Mouse (Mus musculus) heart, postnatal 0 days (tissue): ENCODE data around the gene Akr1c19. TPM values are rescaled to one million over a fixed set of nuclear protein-coding genes. Genes with fewer than 3 reads are reported as not detected.

Experiments
- ATAC-seq: fragments of 200-750 bp; cut with Nextera tagmentation; 2 replicates; pipeline ENCODE4 v1.8.0; 2017; ENCODE audit warnings: low read depth, moderate number of reproducible peaks, moderate library complexity; ENCODE audit not compliant: insufficient read depth
- DNase-seq: peaks from one replicate; pipeline ENCODE4 v3.0.0-alpha.2; 2016; ENCODE audit warnings: low spot score
- H3K27ac ChIP-seq: fragments of 300-500 bp; sonication (generic); 2 replicates; pipeline ENCODE4 v1.5.1; 2014; ENCODE audit warnings: low read depth, mild to moderate bottlenecking
- H3K27me3 ChIP-seq: fragments of 300-500 bp; sonication (generic); 2 replicates; pipeline ENCODE4 v1.6.1; 2014; ENCODE audit warnings: low read length, mixed read lengths; ENCODE audit not compliant: control insufficient read depth, insufficient read depth
- H3K36me3 ChIP-seq: fragments of 300-500 bp; sonication (generic); replicated peaks from 2 replicates; pipeline ENCODE4 v1.6.1; 2014; ENCODE audit warnings: low read length, mixed read lengths; ENCODE audit not compliant: control insufficient read depth, insufficient read depth
- H3K4me1 ChIP-seq: fragments of 300-500 bp; sonication (generic); 2 replicates; pipeline ENCODE4 v1.6.1; 2014; ENCODE audit warnings: antibody characterized with exemption; ENCODE audit not compliant: control insufficient read depth, insufficient read depth
- H3K4me2 ChIP-seq: fragments of 300-500 bp; sonication (generic); 2 replicates; pipeline ENCODE4 v1.6.1; 2014; ENCODE audit warnings: low read depth, mild to moderate bottlenecking, low read length, moderate library complexity
- H3K4me3 ChIP-seq: fragments of 300-500 bp; sonication (generic); 2 replicates; pipeline ENCODE4 v1.5.1; 2014; ENCODE audit warnings: low read depth, low read length
- H3K9ac ChIP-seq: fragments of 300-500 bp; sonication (generic); replicated peaks from 2 replicates; pipeline ENCODE4 v1.6.1; 2014; ENCODE audit warnings: low read depth, low read length, mixed read lengths
- H3K9me3 ChIP-seq: fragments of 300-500 bp; sonication (generic); replicated peaks from 2 replicates; pipeline ENCODE4 v1.6.1; 2016; ENCODE audit warnings: low read length; ENCODE audit not compliant: control insufficient read depth
- CTCF ChIP-seq: IDR thresholded peaks from 2 replicates; pipeline ENCODE4 v1.5.1; 2016; ENCODE audit warnings: antibody characterized with exemption, control low read depth, low read depth
- EP300 ChIP-seq: IDR thresholded peaks from 2 replicates; pipeline ENCODE4 v1.6.1; 2016; ENCODE audit warnings: antibody characterized with exemption, low read depth
- WGBS: fragments of 180-500 bp; shearing (Covaris S2); extraction: QIAGEN DNeasy Blood & Tissue Kit; methylation state at CpG from one replicate; pipeline ENCODE4 v1.1.7; 2014; 5-methylcytosine and 5-hydroxymethylcytosine counted together
- polyA plus RNA-seq: library from polyadenylated mRNA; unstranded; fragments of >200 nt; fragmentation: Nextera tagmentation; extraction: Ambion mirVana; gene quantifications from 2 replicates; pipeline ENCODE4 v1.2.1, GENCODE M21; 2015
- total RNA-seq: library from RNA; depleted of rRNA; stranded (reverse); fragments of >200 nt; gene quantifications from 2 replicates; pipeline ENCODE4 v1.2.3, GENCODE M21; 2014; ENCODE audit warnings: low replicate concordance; rRNA removed

Akr1c19 gene
- total and polyA plus RNA-seq, 2 experiments from 2014 or later = 1.4 to 1.6 TPM

DNA sequence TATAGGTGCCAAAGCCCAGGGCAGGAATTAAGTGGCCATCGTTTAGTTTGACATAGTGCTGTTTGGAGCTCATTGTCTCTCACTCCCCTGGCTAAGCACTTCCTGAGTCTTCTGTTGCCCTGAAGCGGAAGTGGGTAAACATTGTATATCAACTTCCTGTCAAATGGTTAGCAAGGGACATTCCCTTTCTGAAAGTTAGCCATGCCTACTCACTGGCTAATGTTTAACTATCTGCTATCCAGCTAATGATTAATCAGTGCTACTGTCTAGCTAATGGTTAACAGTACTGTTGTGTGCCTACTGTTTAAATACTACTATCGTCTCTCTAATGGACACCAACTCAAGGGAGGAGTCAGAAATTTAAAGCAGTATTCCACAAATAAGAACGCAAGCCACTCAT lies 50.8 kb downstream of the Akr1c19 start, which contains the start of gene Akr1c12:
TSS of gene Akr1c12 (minus strand) at position 150 of the 400 bp plus-strand sequence.
- H3K9me3 ChIP-seq = no peaks in the 10 kb centered on the region
- H3K36me3 ChIP-seq = no peaks in the 10 kb centered on the region
- no peak for ATAC-seq
- H3K27me3 ChIP-seq = no peaks in the 10 kb centered on the region
- DNase-seq = no peak
- no peak within 1 kb of the TSS for H3K4me2 ChIP-seq
- H3K4me3 ChIP-seq = no peak within 1 kb of the TSS
- no peak within 1 kb of the TSS for H3K27ac ChIP-seq
- no peaks in the 10 kb centered on the region for H3K4me1 ChIP-seq
- H3K9ac ChIP-seq = no peak within 1 kb of the TSS
- 59% methylated on average over 4 of the region's 4 CpGs for WGBS
- no peak for TF ChIP-seq EP300
- no peak for TF ChIP-seq CTCF

DNA sequence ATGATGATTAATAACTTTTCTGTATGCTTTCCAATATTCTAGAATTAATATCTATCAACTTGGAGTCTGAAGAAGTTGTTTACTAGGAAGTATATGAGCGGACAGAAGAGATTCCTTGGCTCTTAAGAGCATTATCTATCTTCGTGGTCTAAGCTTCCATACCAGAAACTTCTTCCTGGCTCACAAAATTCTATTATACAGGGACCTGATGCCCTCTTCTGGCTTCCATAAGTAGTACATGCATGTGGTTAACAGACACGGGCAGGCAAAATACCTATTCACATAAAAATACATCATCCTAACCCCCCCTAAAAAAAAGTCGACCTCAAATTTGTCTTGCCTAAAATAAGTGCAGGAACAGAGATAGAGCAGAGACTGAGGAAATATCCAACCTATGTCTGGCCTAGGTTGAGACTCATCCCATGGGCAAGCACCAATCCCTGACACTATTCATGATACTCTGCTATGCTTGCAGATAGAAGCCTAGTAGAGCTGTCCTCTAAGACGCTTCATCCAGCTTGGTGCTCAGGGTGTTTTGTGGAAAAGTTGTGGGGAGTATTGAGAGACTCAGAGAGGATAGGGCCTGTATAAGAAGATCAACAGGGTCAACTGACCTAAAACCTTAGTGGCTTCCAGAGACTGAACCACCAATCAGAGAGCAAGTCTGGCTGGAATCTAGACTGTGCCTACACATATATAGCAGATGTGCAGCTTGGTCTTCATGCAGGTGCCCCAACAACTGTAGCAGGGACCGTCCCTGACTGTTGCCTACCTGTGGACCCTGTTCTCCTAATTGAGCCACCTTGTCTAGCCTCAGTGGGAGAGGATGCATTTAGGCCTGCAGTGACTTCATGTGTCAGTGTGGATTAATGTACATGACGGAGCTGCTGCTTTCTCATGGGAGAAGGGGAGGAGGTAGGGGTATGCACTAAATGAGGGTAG lies 53.2 kb downstream of the Akr1c19 start:
- Histone ChIP-seq H3K9me3 (no peaks in the 10 kb centered on the region), H3K4me2 (no peak overlapping the region), H3K4me3 (no peak overlapping the region), H3K9ac (no peak overlapping the region), H3K27ac (no peak overlapping the region), H3K36me3 (no peaks in the 10 kb centered on the region), H3K4me1 (no peaks in the 10 kb centered on the region), H3K27me3 (no peaks in the 10 kb centered on the region)
- DNase-seq (peak; percentile 58), ATAC-seq (no peak)
- TF ChIP-seq CTCF = peak; percentile 72
- TF ChIP-seq EP300 = no peak
- WGBS = 27% methylated on average over 7 of the region's 7 CpGs

DNA sequence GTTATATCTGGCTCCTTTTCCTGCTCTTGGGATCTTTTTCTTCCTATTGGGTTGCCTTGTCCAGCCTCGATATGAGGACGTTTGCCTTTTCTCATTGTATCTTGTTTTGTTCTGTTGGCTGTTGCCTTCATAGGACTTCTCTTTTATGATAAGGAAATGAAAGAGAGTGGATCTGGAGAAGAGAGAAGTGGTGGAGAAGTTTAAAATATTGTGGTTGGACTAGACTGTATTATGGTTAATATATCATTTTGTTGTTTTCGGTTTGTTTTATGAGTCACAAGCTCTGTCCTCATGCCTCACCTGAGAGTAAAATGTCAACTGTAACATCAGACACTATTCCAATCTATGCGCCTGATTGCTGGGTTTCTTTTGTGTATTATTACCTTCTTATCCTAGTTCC lies 68.5 kb downstream of the Akr1c19 start:
- Histone ChIP-seq H3K27me3 (no peaks in the 10 kb centered on the region), H3K4me2 (no peak overlapping the region), H3K9ac (no peak overlapping the region), H3K9me3 (no peaks in the 10 kb centered on the region), H3K27ac (no peak overlapping the region), H3K4me1 (no peaks in the 10 kb centered on the region), H3K4me3 (no peak overlapping the region), H3K36me3 (no peaks in the 10 kb centered on the region)
- 73% methylated on average over 4 of the region's 4 CpGs for WGBS
- ATAC-seq (no peak), DNase-seq (no peak)
- TF ChIP-seq EP300 (no peak), CTCF (no peak)

Other genes with a start within 250 kb of the Akr1c19 start
- gene Akr1c14, start 179.7 kb upstream of the Akr1c19 start, total RNA-seq = 5.2 and 6.3 TPM in 2 replicates
- 2.7 and 3.0 TPM in 2 replicates for gene Akr1c14, start 179.7 kb upstream of the Akr1c19 start, polyA plus RNA-seq
- 0.69 and 7.6 TPM in 2 replicates for gene Akr1c18, start 78.0 kb upstream of the Akr1c19 start, total RNA-seq
- 0.12 and 0.86 TPM in 2 replicates for gene Akr1c18, start 78.0 kb upstream of the Akr1c19 start, polyA plus RNA-seq
- 0.46 TPM in 1 of 2 replicates, not detected in the other for gene Akr1c13, start 37.5 kb upstream of the Akr1c19 start, total RNA-seq
- 1.6 and 1.7 TPM in 2 replicates for gene Akr1c13, start 37.5 kb upstream of the Akr1c19 start, polyA plus RNA-seq
- not detected in 2 replicates for gene Akr1c12, start 50.7 kb downstream of the Akr1c19 start, total RNA-seq
- gene Akr1c12, start 50.7 kb downstream of the Akr1c19 start, polyA plus RNA-seq = 0.43 and 0.49 TPM in 2 replicates
- not detected in 2 replicates for gene Akr1c6, start 205.6 kb downstream of the Akr1c19 start, total RNA-seq
- not detected in 2 replicates for gene Akr1c6, start 205.6 kb downstream of the Akr1c19 start, polyA plus RNA-seq